Mouse (Mus musculus): ENCODE measurements around the gene Dclre1c. TPM values are rescaled to one million over a fixed set of nuclear protein-coding genes. Genes with fewer than 3 reads are reported as not detected.

The Dclre1c gene
- total RNA-seq, 4 experiments from 2014 or later, result 9.0 to 16.1 (median 11.0) TPM

DNA sequence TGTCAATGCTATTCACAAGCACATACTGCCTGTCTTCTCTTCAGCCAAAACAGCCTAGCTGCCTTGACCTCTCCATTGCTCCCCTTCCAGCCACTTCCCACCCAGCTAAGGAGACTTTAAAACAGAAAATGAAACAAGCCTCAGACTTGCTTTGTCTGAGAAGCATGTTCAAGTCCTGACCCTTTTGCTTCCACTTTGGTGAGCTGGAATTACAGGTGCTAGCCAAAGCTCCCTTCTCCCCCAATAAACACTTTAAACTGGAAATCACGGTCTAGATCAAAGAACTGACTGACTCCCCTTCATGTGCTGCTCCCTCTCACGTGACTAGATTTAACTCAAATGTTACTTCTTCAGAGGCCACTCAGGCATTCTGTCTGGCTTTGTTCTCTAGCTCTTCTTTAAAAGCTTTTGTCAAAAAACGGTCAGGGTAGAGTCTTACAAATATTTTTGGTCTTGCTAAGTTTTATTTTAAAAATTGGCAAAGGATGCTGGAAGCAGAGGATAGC is 51.9 kb downstream of the Dclre1c start:
- no peak for DNase-seq

DNA sequence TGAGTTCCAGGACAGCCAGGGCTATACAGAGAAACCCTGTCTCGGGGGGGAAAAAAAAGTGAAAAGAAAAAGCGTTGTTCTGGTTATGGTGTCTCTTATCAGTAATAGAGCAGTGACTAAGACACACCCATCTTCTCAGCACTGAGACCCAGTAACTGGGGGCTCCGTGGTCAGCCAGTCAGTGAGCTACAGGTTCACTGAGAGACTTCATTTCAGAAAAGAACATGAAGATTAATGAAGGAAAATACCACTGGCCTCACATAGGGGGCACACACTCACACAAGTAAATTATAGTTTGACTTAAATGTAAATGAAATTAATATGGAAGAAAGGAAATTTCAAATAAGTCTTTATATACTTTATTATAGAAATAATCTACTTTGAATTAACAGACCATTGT is 56.3 kb downstream of the Dclre1c start:
- no peak for DNase-seq

DNA sequence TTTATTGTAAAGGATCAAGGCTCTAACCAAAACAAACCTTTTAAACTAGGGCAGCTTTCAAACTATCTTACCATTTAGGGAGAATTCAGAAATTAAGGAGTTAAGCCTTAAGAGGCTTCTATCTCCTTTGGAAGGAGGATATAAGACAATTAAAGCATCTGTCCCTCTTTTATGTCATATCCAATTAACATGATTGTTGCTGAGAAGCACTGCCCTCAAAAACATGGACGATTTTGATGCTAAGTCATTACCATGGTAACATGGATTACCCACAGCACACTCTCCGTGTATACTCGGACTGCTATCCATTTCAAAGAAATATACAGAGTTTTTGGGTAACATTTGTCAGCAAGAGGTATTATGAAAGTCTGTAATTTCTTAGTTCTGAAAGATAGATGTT is 65.9 kb downstream of the Dclre1c start:
- DNase-seq, result no peak

DNA sequence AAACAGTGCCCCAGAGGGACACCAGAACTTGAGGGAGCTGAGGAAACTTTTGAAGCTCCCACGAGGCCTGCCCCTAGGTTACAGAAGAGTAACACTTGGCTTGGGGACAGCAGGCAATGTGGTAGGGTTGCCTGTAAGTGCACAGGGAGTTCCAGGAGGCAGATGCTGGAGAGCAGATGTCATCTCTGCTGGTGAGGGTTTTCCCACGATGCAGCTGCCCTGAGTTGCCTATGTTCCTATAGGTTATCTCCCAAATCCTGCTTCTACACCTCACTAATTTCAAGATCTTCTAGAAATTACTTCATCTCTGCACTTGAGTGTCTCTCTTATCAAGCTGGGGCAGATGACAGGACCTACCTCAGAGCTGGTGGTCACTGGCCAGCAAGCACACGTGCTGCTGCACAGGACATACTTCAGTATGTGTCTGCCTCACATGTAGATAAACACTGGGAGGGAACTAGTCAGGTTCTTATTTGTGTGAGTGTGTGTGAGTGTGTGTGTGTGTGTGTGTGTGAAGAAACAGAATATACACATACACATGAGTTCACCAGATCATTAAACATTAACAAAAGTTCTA is 70.0 kb downstream of the Dclre1c start:
- no peak for DNase-seq

DNA sequence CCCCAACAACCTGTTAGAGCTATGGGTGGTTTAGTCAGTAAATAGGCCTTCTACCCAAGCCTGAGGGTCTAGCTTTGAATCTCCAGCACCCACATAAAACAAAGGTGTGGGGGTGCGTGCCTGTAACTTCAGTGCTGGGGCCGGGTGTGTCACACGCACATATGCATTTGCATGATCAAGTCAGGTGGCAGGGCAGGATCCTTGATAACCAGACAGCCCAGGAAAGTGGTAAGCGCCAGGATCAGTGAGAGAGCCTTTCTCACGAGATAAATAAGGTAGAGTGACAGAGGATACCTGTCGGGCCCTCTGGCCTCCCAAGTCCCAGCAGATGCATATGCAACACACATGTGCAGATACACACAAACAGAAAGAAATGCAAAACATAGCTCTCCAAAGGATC is 75.6 kb downstream of the Dclre1c start:
- no peak for DNase-seq

DNA sequence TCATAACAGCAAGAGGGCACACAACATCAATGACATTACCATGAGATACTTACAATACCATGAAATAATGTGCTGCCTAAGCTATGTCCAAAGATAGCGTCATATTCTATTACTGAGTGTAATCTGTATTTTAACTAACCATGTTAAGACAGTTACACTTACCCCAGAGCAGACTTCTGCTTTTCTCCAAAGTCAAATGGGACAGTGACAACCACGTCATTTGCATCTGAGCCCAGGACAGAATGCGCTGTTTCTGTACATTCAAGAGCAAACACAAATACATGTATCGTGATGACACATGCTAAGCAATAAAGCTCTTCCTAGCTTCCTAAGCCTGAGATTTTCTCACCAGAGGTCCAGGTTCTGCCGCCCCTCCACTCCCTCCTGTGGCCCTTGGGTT is 77.0 kb downstream of the Dclre1c start:
- DNase-seq, result no peak

DNA sequence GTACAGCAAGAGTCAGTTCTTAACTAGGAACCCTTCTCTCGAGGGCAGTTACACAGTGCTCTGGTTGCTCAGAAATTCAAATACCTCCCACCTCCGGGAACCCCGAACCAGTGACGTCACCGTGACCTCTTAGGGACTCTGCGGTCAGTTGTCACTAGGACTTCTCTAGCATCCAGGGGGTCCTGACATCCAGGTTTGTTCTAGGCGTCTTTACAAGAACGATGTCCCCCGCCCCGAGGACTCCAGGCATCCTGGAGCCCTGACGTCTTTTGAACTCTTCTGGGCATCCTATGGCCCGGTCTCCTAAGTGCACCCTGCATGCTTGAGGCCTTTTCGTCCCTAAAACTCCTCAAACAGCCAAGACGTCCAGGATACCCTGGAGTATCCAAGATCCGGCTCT is 88.1 kb downstream of the Dclre1c start:
- DNase-seq, result peak; percentile 17

DNA sequence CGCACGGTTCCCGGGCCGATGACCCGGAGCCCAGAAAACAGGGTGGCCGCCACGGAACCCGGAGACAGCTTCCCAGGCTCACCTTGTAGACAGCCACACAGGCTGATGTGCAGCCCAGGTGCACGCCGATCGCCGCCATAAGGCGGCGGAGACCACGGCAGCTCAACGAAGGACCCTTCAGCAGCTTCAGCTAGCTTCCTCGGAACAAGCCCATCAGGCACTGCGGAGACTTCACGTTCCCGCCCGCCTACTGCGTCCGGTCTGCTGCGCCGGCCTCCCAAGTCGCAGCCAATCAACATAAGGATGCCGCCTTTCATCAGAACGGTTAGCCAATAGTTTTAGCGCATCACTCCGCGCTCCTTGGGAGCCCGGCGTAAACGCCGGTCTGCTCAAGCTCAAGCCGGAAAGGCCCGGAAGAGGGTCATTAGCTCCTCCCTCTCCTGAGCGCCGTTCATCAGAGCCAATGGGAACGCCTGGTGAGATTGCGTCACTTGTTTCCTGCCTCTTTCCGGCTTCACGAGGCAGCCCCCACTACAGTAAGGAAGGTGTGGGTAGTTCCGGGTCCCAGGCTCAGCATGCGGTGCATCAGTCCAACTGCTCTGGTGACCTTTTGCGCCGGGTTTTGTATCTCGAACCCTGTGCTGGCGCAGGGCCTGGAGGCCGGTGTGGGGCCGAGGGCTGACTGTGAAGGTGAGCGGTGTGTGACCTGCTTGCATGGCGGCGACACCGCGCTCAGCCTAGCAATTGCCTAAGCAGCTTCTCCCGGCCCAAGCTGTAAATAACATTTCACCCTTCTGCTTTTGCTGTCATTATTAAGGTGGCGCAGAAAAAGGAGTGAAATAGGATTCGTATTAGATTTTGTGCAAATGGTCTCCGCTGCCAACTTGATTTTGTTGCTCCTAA is 88.9 kb downstream of the Dclre1c start, which contains the start of the genes Gm45902, Hspa14 and Cdnf:
Gm45902 (minus strand) TSS at position 239 of the 903 bp plus-strand sequence.
Hspa14 (minus strand) TSS at position 263 of the 903 bp plus-strand sequence.
Cdnf (plus strand) TSS at position 479 of the 903 bp plus-strand sequence.
- DNase-seq, result peak; percentile 98

Other genes with a start within 250 kb of the Dclre1c start
- gene Nmt2, start 139.9 kb upstream of the Dclre1c start, total RNA-seq (2022), result 10 to 100 TPM; 45.2 to 72.2 (median 59.7) TPM
- 10 to 100 TPM; 10.6 to 13.3 (median 11.8) TPM for gene Rpp38, start 91.5 kb upstream of the Dclre1c start, total RNA-seq (2022)
- gene Acbd7, start 88.0 kb upstream of the Dclre1c start, total RNA-seq (2022), result not detected
- gene Olah, start 26.9 kb upstream of the Dclre1c start, total RNA-seq (2022), result under 1 TPM; 0.19 to 0.58 (median 0.28) TPM
- under 1 TPM in 2 of 4 experiments, not detected in 2; 0.75 to 0.87 TPM for gene Meig1, start 1.5 kb upstream of the Dclre1c start, total RNA-seq (2022)
- 1 to 10 TPM; 1.4 to 2.0 (median 1.6) TPM for gene Suv39h2, start 50.9 kb downstream of the Dclre1c start, total RNA-seq (2022)
- gene Gm45902, start 88.7 kb downstream of the Dclre1c start, total RNA-seq (2022), result 1 to 10 TPM; 2.4 to 4.3 (median 3.6) TPM
- 10 to 100 TPM; 35.4 to 53.3 (median 45.4) TPM for gene Hspa14, start 88.7 kb downstream of the Dclre1c start, total RNA-seq (2022)
- 1 to 10 TPM; 2.6 to 6.2 (median 4.0) TPM for gene Cdnf, start 88.9 kb downstream of the Dclre1c start, total RNA-seq (2022)
- 10 to 100 TPM in 3 of 4 experiments, 1 to 10 TPM in 1; 9.5 to 20.1 (median 14.6) TPM for gene Fam107b, start 146.4 kb downstream of the Dclre1c start, total RNA-seq (2022)

Data from adrenal gland, adult 8-10 months (tissue).